Mouse (Mus musculus) heart, postnatal 10 days (tissue): ENCODE results near the gene Acaca. TPM values are rescaled to one million over a fixed set of nuclear protein-coding genes. Genes with fewer than 3 reads are reported as not detected.
A peak's percentile ranks its signal among the peaks of the same experiment; 100 is the strongest.

Source experiments
- DNase-seq, 2 experiments: peaks; one replicate each; pipeline ENCODE4 v3.0.0; 2021
- intact Hi-C: fragments of 180-260 bp; cut with DNase I; formaldehyde crosslinking; loops from one replicate; pipeline ENCODE4 v1.15.1; 2025
- total RNA-seq, 2 experiments: library from RNA; stranded (reverse); gene quantifications; 2 replicates each; pipeline ENCODE4 v1.2.3; 2021

Acaca gene
- 10 to 100 TPM; 15.6 to 16.6 TPM for total RNA-seq

GRCm38 (mm10) chr11:84128943-84129798 is at the start of gene Acaca, which contains the start of gene Tada2a:
Gene Acaca, plus strand, starts transcription at chr11:84129672.
Gene Tada2a, minus strand, starts transcription at chr11:84129600.
- intact Hi-C loops, result loop anchor here (5.0 kb wide), 2 partner anchors 48 to 62 kb away; partner anchors contain the start of gene Dusp14
- DNase-seq, result peak; percentile 80 to 85

- peak in 1 of 2 experiments; percentile 23 for DNase-seq
- intact Hi-C loops, result no loop called here
Measured at GRCm38 (mm10) chr11:84079887-84080286, 49.6 kb upstream of the Acaca start.

GRCm38 (mm10) chr11:84080327-84080726 is 49.1 kb upstream of the Acaca start:
- DNase-seq, result no peak
- intact Hi-C loops, result no loop called here

GRCm38 (mm10) chr11:84081901-84082300 is 47.6 kb upstream of the Acaca start:
- intact Hi-C loops, result no loop called here
- DNase-seq, result no peak

- DNase-seq, result no peak
- intact Hi-C loops, result no loop called here
Measured at GRCm38 (mm10) chr11:84090572-84090971, 38.9 kb upstream of the Acaca start.

- intact Hi-C loops, result no loop called here
- no peak for DNase-seq
Measured at GRCm38 (mm10) chr11:84095084-84095483, 34.4 kb upstream of the Acaca start.

GRCm38 (mm10) chr11:84097251-84097998 is 32.0 kb upstream of the Acaca start:
- intact Hi-C loops, result no loop called here
- DNase-seq, result no peak

GRCm38 (mm10) chr11:84101182-84101581 is 28.3 kb upstream of the Acaca start:
- no peak for DNase-seq
- intact Hi-C loops, result no loop called here

GRCm38 (mm10) chr11:84104036-84104435 is 25.4 kb upstream of the Acaca start:
- DNase-seq, result no peak
- intact Hi-C loops, result no loop called here

GRCm38 (mm10) chr11:84107137-84107536 is 22.3 kb upstream of the Acaca start:
- intact Hi-C loops, result no loop called here

GRCm38 (mm10) chr11:84113623-84114022 is 15.8 kb upstream of the Acaca start:
- DNase-seq, result no peak
- intact Hi-C loops, result no loop called here

More at GRCm38 (mm10) chr11:84107137-84107536, 22.3 kb upstream of the Acaca start:
- no peak for DNase-seq

- DNase-seq, result peak; percentile 52 to 55
- intact Hi-C loops, result no loop called here
Measured at GRCm38 (mm10) chr11:84115646-84116045, 13.8 kb upstream of the Acaca start.

GRCm38 (mm10) chr11:84116221-84116620 is 13.3 kb upstream of the Acaca start:
- DNase-seq, result no peak
- intact Hi-C loops, result no loop called here

- intact Hi-C loops, result no loop called here
- no peak for DNase-seq
Measured at GRCm38 (mm10) chr11:84117431-84117830, 12.0 kb upstream of the Acaca start.

- intact Hi-C loops, result no loop called here
- DNase-seq, result no peak
Measured at GRCm38 (mm10) chr11:84121051-84121956, 8.2 kb upstream of the Acaca start.

GRCm38 (mm10) chr11:84127977-84128376 is 1.5 kb upstream of the Acaca start:
- intact Hi-C loops, result loop anchor here (5.0 kb wide), 2 partner anchors 49 to 61 kb away; partner anchors contain the start of gene Dusp14
- DNase-seq, result no peak

- intact Hi-C loops, result loop anchor here (5.0 kb wide), 2 partner anchors 48 to 62 kb away; partner anchors contain the start of gene Dusp14
Measured at GRCm38 (mm10) chr11:84129799-84130185, 320 bp downstream of the Acaca start.

GRCm38 (mm10) chr11:84134331-84134860 is 4.9 kb downstream of the Acaca start:
- intact Hi-C loops, result no loop called here
- no peak for DNase-seq

More at GRCm38 (mm10) chr11:84129799-84130185, 320 bp downstream of the Acaca start:
- DNase-seq, result no peak

GRCm38 (mm10) chr11:84136453-84136852 is 7.0 kb downstream of the Acaca start:
- intact Hi-C loops, result no loop called here
- DNase-seq, result no peak

- intact Hi-C loops, result loop anchor here (10.0 kb wide), 1 partner anchor 103 kb away; no protein-coding TSS in a partner anchor
- peak; percentile 47 to 54 for DNase-seq
Measured at GRCm38 (mm10) chr11:84141752-84142151, 12.3 kb downstream of the Acaca start.
